Mouse (Mus musculus): ENCODE measurements around the gene Calm3. TPM values are rescaled to one million over a fixed set of nuclear protein-coding genes. Genes with fewer than 3 reads are reported as not detected.

The Calm3 gene
- total and polyA plus RNA-seq, 3 experiments, result 294 to 623 (median 326) TPM

GRCm38 (mm10) chr7:16895000-16895399 is 28.9 kb downstream of the Calm3 start (continued):
- no peak for TF ChIP-seq HCFC1 (IDR thresholded peaks at IDR 0.05; ENCODE audit: low read depth, low read length)
- TF ChIP-seq POLR2AphosphoS2 (IDR thresholded peaks at IDR 0.05; ENCODE audit: low read depth, low read length), result no peak
- no peak for TF ChIP-seq TBP (conservative IDR thresholded peaks at IDR 0.05; ENCODE audit: low read depth, low read length)
- TF ChIP-seq BHLHE40 (IDR thresholded peaks at IDR 0.05; ENCODE audit: low read depth, low read length), result no peak
- TF ChIP-seq ETS1 (conservative IDR thresholded peaks at IDR 0.05; ENCODE audit: low read depth, low read length), result no peak
- TF ChIP-seq CHD1 (IDR thresholded peaks at IDR 0.05; ENCODE audit: low read depth, low read length), result no peak

GRCm38 (mm10) chr7:16894279-16894678 is 29.6 kb downstream of the Calm3 start:
- Histone ChIP-seq H3K4me2 (ENCODE audit: insufficient read depth, low read depth, poor library complexity, severe bottlenecking) (no peak overlapping the region), H3K9ac (ENCODE audit: insufficient read depth, low read depth) (no peak overlapping the region), H3K27ac (ENCODE audit: insufficient read depth, low read depth) (no peak overlapping the region), H3K4me1 (ENCODE audit: control insufficient read depth in 1 of 2, insufficient read depth in 2 of 2) (peaks cover 11 to 41% of the 10 kb centered on the region in 2 experiments), H3K4me3 (replicated peaks in 1 of 3; ENCODE audit: low read depth in 2 of 3, low read length in 2 of 3, poor library complexity in 1 of 3) (no peak overlapping the region), H3K9me3 (replicated peaks; ENCODE audit: low read length) (no peaks in the 10 kb centered on the region), H3K27me3 (replicated peaks) (peaks cover 6% of the 10 kb centered on the region), H3K79me2 (replicated peaks; ENCODE audit: control insufficient read depth, extremely low read depth, insufficient read depth, poor library complexity, severe bottlenecking) (no peaks in the 10 kb centered on the region), H3K36me3 (replicated peaks in 1 of 2; ENCODE audit: control insufficient read depth in 1 of 2, insufficient read depth in 1 of 2, low read length in 1 of 2) (no peaks in the 10 kb centered on the region)
- no peak for TF ChIP-seq CHD2 (IDR thresholded peaks at IDR 0.05; ENCODE audit: low read length)
- no peak for TF ChIP-seq UBTF (IDR thresholded peaks at IDR 0.05; ENCODE audit: low read depth, low read length)
- TF ChIP-seq MXI1 (IDR thresholded peaks at IDR 0.05; ENCODE audit: low read depth, low read length), result no peak
- no peak for TF ChIP-seq CHD1 (IDR thresholded peaks at IDR 0.05; ENCODE audit: low read depth, low read length)
- TF ChIP-seq MAFK (IDR thresholded peaks at IDR 0.05; ENCODE audit: insufficient replicate concordance, low read length), result no peak
- TF ChIP-seq TBP (conservative IDR thresholded peaks at IDR 0.05; ENCODE audit: low read depth, low read length), result no peak
- no peak for TF ChIP-seq POLR2A (IDR thresholded peaks at IDR 0.05; ENCODE audit: low read depth, low read length)
- DNase-seq (ENCODE audit: extremely low read depth), result no peak
- dilution Hi-C loops (cut with MboI; ENCODE audit: extremely low pct_ligation_motif_present, extremely low pct_unique_long_range_greater_than_20kb, low sequenced_read_pairs), result no loop called here
- in situ Hi-C loops (cut with MboI; ENCODE audit: low pct_ligation_motif_present, low pct_unique_long_range_greater_than_20kb, low sequenced_read_pairs), result no loop called here

- no peaks in the 10 kb centered on the region for H3K79me2 ChIP-seq (replicated peaks; ENCODE audit: control insufficient read depth, extremely low read depth, insufficient read depth, poor library complexity, severe bottlenecking)
- in situ Hi-C loops (cut with MboI; ENCODE audit: low pct_ligation_motif_present, low pct_unique_long_range_greater_than_20kb, low sequenced_read_pairs), result no loop called here
- no peak overlapping the region for H3K4me2 ChIP-seq (ENCODE audit: insufficient read depth, low read depth, poor library complexity, severe bottlenecking)
These were observed 30.3 kb downstream of the Calm3 start for GRCm38 (mm10) chr7:16893612-16894011.

GRCm38 (mm10) chr7:16892352-16892730 is 31.6 kb downstream of the Calm3 start:
- no peak for DNase-seq (ENCODE audit: extremely low read depth)
- no peaks in the 10 kb centered on the region for H3K9me3 ChIP-seq (replicated peaks; ENCODE audit: low read length)
- H3K4me3 ChIP-seq (replicated peaks in 1 of 3; ENCODE audit: low read depth in 2 of 3, low read length in 2 of 3, poor library complexity in 1 of 3), result no peak overlapping the region
- H3K36me3 ChIP-seq (replicated peaks in 1 of 2; ENCODE audit: control insufficient read depth in 1 of 2, insufficient read depth in 1 of 2, low read length in 1 of 2), result peaks cover 0 to 9% of the 10 kb centered on the region in 2 experiments
- in situ Hi-C loops (cut with MboI; ENCODE audit: low pct_ligation_motif_present, low pct_unique_long_range_greater_than_20kb, low sequenced_read_pairs), result no loop called here
- no peaks in the 10 kb centered on the region for H3K79me2 ChIP-seq (replicated peaks; ENCODE audit: control insufficient read depth, extremely low read depth, insufficient read depth, poor library complexity, severe bottlenecking)
- dilution Hi-C loops (cut with MboI; ENCODE audit: extremely low pct_ligation_motif_present, extremely low pct_unique_long_range_greater_than_20kb, low sequenced_read_pairs), result no loop called here
- no peak overlapping the region for H3K27ac ChIP-seq (ENCODE audit: insufficient read depth, low read depth)
- H3K9ac ChIP-seq (ENCODE audit: insufficient read depth, low read depth), result no peak overlapping the region
- H3K4me2 ChIP-seq (ENCODE audit: insufficient read depth, low read depth, poor library complexity, severe bottlenecking), result peak overlapping the region; percentile 98; the same call in 1 of the 2 replicates
- TF ChIP-seq NRF1 (IDR thresholded peaks at IDR 0.05; ENCODE audit: low read depth, low read length), result no peak
- H3K27me3 ChIP-seq (replicated peaks), result peaks cover 6% of the 10 kb centered on the region
- H3K4me1 ChIP-seq (ENCODE audit: control insufficient read depth in 1 of 2, insufficient read depth in 2 of 2), result peaks cover 11 to 36% of the 10 kb centered on the region in 2 experiments

More at GRCm38 (mm10) chr7:16893612-16894011, 30.3 kb downstream of the Calm3 start:
- no peak overlapping the region for H3K9ac ChIP-seq (ENCODE audit: insufficient read depth, low read depth)
- TF ChIP-seq USF2 (conservative IDR thresholded peaks at IDR 0.05; ENCODE audit: low read depth, low read length), result no peak
- no peak for TF ChIP-seq ETS1 (conservative IDR thresholded peaks at IDR 0.05; ENCODE audit: low read depth, low read length)
- TF ChIP-seq CHD2 (IDR thresholded peaks at IDR 0.05; ENCODE audit: low read length), result no peak
- H3K27ac ChIP-seq (ENCODE audit: insufficient read depth, low read depth), result no peak overlapping the region
- DNase-seq (ENCODE audit: extremely low read depth), result no peak
- peaks cover 6% of the 10 kb centered on the region for H3K27me3 ChIP-seq (replicated peaks)
- dilution Hi-C loops (cut with MboI; ENCODE audit: extremely low pct_ligation_motif_present, extremely low pct_unique_long_range_greater_than_20kb, low sequenced_read_pairs), result no loop called here
- H3K4me1 ChIP-seq (ENCODE audit: control insufficient read depth in 1 of 2, insufficient read depth in 2 of 2), result peaks cover 11 to 36% of the 10 kb centered on the region in 2 experiments
- no peak overlapping the region for H3K4me3 ChIP-seq (replicated peaks in 1 of 3; ENCODE audit: low read depth in 2 of 3, low read length in 2 of 3, poor library complexity in 1 of 3)
- no peaks in the 10 kb centered on the region for H3K9me3 ChIP-seq (replicated peaks; ENCODE audit: low read length)
- peaks cover 0 to 1% of the 10 kb centered on the region in 2 experiments for H3K36me3 ChIP-seq (replicated peaks in 1 of 2; ENCODE audit: control insufficient read depth in 1 of 2, insufficient read depth in 1 of 2, low read length in 1 of 2)

All from CH12.LX (cell line).